Mouse (Mus musculus) megakaryocyte, embryonic 14.5 days (primary cell): ENCODE results near the gene Fzd2.

Experiments
- FLI1 ChIP-seq: IDR thresholded peaks from 2 replicates; pipeline ENCODE4 v1.6.1; 2012; ENCODE audit warnings: low read length, inconsistent platforms, mixed read lengths
- GATA1 ChIP-seq: IDR thresholded peaks from 3 replicates; pipeline ENCODE4 v1.6.1; 2012; ENCODE audit warnings: mixed read lengths, low read length, inconsistent platforms, borderline replicate concordance

DNA sequence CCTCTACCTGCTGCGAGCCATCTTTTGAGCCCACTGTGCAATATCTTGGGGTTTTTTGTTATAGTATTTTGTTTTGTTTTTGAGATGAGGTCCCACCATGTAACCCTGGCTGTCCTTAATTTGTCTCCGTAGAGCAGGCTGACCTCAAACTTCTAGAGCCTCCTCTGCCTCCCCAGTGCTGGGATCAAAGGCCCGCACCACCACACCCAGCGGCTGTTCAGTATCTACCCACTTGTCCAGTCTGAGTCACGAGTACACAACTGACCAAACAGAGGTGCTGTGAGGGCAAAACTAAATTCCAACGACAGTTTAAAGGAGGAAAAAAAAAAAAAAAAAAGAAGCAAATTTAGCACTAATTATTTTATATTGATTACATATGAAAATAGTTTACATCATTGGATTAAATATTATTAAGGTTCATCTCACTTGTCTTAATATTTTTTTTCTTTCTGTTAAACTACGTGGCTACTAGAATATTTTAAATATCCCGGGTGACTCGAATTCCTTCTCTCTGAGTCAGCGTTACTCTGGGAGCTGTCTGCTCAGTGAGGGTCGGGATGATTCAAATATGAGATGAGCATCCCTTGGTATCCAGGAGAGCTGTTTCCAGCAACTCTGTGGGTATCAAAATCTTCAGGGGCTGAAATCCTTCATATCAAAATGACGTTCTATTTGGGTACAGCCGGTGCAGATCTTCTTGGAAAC lies 28.0 kb upstream of the Fzd2 start:
- no peak for TF ChIP-seq GATA1
- TF ChIP-seq FLI1 = no peak
